Mouse (Mus musculus): ENCODE measurements around the gene Kcnc2. TPM values are rescaled to one million over a fixed set of nuclear protein-coding genes. Genes with fewer than 3 reads are reported as not detected.

Kcnc2 gene
- total RNA-seq, 2 experiments from 2014 or later: 0.39 to 0.42 TPM

Other genes starting within 250 kb of the Kcnc2 start
- not detected for gene Glipr1l1, start 210.9 kb upstream of the Kcnc2 start, total RNA-seq (2021)
- not detected for gene Glipr1l2, start 187.8 kb upstream of the Kcnc2 start, total RNA-seq (2021)
- not detected for gene Glipr1l3, start 110.8 kb upstream of the Kcnc2 start, total RNA-seq (2021)
- not detected for gene Caps2, start 107.5 kb upstream of the Kcnc2 start, total RNA-seq (2021)

Data from heart, postnatal 25 days (tissue).